Mouse (Mus musculus) Muller cell, postnatal 12 days (primary cell): ENCODE results near the gene Adam21.
"Not testable (repeated sequence)": the region's sequence is repeated elsewhere in the genome, so short reads cannot be mapped to it uniquely, and the experiment has no call there.

Experiments used
- DNase-seq: peaks from one replicate; pipeline ENCODE4 v3.0.0-alpha.2; 2015; ENCODE audit errors: inconsistent ontology term

Adam21 gene

DNA sequence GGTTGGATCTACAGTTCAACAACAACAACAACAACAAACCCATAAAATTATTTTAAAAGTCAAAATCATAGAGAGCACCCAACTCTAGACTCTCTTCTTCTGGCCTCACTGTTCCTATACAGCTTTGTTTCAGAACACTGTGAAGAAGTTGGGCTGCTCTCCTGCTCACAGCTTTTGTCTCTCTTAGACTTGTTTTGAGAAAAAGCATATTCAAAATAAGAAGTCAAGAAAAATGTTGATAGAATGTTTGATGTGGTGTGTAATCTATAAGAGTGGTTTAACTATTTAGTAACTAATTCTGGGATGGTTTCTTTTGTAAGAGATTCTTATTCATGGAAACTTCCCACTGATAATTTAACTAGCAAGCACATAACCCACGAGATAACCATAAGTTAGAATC is at the start of gene Adam21:
Gene Adam21, minus strand, starts transcription at position 101 of the 400 bp plus-strand sequence.
- DNase-seq = no peak

DNA sequence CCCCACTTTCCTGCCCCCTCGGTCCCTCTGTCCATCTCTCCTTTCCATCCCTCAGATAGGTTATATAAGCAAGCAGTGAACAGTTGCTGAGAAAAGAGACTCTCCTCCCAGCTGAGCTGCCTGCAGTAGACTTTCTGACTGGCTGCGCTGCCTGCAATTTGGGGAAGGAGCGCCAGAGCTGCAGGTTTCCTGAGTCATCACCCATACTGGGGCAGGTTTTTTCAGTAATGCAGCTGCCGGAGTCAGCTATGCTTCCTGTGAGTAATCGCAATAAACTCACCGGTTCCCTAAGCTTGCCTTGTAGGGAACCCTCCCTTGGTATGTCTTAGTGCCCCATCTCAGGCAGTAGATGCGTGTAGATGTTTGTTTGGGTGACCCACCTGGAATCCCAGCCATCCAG is 48.7 kb upstream of the Adam21 start:
- DNase-seq = no peak

DNA sequence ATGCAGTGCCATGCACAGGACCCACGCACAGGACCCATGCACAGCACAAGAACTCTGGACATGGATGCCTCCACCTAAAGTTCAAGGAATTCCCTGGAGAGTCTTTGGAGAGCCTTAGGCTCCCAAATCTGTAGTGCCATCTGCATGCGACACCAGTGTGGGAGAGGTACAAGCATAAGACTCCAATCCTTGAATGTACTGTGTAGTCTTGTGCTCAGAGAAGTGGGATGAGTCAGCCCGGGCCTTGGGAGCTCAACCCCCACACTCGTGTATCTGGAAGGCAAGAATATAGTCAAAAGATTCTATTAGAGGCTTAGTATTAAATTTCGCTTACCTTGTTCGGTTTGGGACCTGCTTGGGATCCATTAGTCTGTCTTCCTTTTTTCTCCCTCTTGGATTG is 47.5 kb upstream of the Adam21 start:
- no peak for DNase-seq

DNA sequence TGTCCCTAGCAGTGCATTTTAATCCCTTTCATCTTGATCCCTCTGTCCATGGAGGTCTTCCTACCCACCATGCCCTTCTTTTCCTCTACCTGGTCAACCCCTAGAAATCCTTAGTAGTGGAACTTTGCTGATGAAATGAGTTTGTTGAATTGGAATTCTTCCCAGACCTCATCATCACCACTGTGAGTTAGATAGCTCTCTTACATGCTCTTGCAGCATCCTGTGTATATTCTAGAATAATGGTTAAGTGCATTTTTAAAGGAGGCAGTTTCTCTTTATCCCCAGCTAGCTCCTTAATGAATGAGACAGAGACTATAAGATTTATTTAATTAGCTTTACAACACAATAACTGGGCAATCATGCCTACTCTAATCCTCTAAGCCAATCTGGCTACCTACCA is 41.2 kb upstream of the Adam21 start:
- no peak for DNase-seq

DNA sequence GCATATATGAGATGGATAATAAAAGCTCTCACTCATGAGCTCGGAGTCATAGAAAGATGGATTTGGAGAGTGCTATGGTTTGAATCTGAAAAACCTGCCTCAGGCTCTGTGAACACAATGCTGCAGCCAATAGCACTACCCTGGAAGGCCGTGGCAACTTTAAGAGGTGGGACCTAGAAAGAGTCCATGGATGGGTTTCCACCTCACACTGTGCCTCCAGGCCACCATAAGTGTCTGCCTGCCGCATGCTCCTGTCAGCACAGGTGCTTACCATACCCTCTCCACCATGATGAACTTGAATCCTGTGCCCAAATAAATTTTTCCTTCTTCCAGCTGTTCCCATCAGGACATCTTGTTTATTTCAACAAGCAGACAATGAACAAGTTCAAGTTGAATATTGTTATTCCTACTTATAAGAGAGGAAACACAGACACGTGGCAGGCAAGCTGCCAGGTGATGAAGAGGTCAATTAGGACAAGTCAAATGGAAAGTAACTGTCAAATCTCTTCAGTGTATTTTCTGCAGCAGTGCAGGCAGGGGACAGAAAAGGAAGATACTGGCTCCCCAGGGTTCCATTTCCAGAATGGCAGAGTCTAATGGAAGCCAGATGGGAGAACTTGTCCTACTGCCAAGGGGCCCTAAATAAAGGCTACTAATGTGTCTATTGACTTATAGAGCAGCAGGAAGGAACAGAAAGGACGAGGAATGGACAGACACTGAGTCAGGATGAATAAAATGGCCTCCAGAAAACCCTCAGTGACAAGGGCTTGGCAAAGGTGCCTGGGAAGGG is 36.9 kb upstream of the Adam21 start:
- DNase-seq = peak; percentile 16

DNA sequence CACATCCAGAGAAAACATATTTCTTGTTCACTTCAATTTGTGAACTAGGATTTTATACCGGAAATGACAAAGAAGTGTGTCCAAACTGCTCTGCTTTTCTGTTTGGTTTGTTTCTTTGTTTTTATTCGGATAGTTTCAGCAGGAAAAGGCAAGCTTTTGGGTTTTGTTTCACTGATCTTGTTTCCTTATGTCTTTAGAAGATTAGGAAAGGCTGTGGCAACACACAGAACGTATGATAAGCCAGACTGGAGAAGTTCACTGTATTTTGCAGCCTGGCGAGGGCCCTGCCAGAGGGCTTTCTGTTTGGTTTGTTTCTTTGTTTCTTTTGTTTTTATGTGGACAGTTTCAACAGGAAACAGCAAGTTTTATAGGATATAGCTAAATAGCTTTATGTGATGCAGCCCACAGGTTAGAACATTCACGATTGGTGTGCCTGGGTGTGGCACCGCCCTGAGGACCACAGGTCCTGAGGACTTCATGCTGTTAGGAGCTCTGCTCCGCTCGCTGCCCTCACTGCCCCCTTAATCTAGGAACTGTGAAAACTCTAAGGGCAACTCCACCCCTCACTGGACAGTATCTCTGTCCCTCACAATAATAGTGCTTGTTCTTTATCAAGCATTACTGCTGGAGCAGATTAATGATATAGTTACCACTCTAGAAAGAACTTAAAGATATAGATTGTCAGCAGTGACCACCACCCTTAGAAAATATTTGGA is 28.4 kb upstream of the Adam21 start:
- no peak for DNase-seq

DNA sequence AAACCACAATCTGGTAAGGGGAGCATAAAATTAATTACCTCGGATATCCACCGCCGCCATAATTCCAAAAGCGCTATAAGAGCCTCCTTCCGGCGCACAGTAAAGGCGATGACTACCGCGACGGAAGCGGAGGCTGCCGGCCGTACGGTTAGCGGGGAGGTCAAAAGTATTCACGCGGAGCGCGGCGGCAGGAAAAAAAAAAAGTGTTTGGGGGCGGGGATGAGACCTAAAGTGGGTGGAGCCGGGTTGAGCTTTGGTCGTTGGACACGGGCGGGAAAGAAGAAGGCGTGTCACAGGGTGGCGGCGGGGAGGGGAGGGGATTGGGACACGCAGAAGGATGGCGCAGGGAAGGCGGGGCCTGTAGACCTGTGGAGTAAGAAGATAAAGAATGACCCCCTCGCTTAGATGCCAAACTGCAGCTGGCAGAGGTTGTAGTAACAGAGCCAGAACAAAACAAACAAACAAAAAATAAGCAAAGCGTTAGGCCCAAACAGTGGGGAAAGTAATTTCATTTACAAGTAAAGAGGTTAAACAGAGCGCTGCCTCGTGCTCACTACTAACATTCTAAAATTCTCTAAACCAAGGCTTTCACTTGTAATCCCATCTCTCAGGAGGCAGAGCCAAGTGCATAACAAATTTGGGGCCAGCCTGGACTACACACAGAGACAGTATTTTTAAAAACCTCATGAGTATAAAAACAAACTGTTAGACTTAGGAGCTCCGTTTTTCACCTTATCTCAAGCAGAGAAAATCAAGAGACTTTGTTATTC is 26.8 kb upstream of the Adam21 start, which contains the start of gene Med6:
Gene Med6, minus strand, starts transcription at position 107 of the 770 bp plus-strand sequence.
- DNase-seq = peak; percentile 98

DNA sequence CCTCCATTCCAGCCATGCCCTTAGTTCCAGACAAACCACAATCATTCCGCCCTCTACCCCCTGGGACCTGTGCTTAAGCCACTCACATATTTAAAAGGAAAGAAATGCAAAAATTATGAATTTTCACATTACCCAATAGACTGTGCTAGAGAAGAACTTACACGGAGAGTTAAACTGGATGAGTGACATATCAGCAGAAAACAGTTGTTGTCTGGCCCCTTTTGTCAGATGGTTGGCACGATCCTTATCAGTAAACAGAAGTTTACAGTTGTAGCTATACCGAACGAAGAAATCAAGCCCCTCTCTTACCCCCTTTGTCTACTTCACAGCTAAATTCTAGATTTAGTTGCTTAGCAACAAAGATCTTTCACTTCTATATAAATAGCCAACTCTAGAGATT is 343 bp downstream of the Adam21 start:
- DNase-seq = no peak

DNA sequence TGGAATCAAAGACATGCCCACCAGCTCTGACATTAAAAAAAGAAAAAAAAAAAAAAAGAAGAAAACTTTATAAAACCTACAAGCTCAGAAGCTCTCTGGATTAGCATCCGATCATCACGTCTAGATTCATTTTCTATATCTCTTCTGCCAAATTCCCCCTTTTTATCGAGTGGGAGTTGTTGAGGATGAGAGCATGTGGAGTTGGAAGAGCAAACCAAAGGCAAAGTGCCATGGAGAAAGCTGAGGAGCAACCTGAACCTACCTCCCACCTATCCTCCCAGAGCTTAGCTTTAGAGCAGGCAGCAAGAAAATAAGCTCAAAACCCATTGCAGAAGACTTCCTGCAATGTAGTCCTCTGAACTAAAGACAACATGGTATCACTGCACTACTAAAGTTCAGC is 4.1 kb downstream of the Adam21 start:
- DNase-seq = no peak

DNA sequence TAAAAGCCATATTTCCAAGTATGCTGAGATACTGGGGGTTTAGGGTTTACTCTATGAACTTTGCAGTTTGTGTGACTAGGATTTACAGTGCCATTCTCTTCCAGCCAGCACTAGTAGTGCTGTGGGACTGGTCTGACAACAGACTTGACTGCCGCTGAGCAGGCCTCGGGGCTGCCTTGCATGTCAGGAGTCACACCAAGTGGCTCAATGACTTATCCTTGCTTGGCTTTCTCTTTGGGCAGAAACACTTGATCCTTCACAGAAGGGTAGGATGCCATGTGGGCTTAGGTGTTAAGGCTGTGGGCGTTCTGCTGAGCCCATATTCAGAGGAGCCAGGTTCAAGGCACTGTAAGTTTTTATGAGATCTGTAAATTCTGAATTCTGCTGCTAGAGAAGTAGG is 19.0 kb downstream of the Adam21 start:
- DNase-seq = no peak

DNA sequence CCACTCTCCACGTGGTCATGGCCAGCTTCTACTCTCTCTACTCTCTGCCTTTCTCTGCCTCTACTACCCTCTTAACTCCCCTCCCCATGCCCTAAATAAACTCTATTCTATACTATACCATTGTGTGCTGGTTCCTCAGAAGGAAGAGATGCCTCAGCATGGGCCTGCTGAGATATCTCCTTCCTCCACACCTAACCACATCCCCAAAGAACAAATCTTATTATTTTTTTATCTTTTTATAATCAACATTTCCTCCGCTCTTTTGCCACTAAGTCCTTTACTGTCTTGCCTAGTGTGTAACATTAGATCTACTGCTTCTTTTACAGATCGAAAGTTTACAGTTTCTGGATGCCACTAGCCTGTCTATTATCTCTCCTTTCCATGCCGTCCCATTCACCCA is 21.1 kb downstream of the Adam21 start:
- no peak for DNase-seq

DNA sequence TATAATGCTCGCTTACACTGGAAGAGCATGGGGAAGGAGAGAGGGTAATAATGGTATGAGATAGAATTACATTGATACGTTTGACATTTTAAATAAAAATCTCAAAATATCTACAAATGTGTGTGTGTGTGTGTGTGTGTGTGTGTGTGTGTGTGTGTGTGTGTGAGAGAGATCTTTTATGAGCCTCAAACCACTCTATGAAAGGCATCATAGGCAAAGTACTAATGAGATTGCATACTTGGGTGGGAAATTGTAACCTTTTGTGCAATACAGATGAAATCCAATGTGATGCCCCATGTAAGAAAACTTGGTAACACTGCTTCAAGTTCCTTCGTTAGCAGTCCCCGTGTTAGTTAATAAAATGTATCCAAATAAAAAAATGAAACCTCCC is 35.2 kb downstream of the Adam21 start:
- DNase-seq = no peak

DNA sequence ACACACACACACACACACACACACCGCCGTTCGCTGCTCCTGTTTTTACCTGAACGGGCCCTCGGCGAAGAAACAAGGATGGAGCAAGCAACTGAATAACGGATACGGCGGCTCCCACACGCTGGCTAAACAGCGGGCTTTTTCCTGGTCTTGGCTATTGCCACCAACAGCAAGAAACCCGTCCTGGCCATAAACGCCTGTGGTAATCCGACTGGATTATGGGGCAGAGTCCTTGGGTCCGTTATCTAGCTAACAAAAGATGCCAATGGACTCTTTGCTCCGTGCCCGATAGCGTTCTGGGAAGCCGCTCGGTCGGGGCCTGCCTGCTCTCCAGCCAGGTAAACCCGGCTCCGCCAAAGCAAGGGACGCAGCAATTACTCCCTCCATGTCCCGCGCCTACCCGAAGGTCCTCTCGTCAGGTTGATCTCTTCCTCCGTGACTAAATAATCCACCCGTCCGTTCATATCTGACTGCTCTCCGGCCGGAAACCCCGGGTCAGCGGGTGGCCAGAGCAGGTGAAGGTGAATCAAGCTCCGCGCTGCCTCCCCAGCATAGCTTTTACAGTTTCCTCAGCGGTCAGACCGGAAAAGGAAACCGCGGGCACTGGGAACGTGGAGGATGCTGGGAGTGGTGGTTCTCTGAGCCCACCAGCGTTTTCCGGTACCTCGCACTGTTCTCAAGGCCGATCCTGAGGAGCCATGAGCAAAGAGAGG is 35.8 kb downstream of the Adam21 start, which contains the start of the genes Gm20498 and Synj2bp:
Gene Gm20498, minus strand, starts transcription at position 590 of the 713 bp plus-strand sequence.
Gene Synj2bp, minus strand, starts transcription at position 596 of the 713 bp plus-strand sequence.
- peak; percentile 86 for DNase-seq

DNA sequence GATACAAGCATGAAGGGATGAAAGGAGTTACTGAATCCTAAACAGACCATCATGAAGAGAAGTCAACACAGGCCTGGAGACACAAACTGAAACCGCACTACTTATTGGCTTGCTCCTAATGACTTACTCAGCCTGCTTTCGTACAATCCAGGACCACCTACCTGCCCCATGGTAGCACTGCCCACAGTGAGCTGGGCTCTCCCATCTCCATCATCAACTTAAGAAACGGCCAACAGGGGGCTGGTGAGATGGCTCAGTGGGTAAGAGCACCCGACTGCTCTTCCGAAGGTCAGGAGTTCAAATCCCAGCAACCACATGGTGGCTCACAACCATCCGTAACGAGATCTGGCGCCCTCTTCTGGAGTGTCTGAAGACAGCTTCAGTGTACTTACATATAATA is 37.7 kb downstream of the Adam21 start:
- DNase-seq = not testable (repeated sequence)
